Mouse (Mus musculus): Measurements from ENCODE around the gene Cyp46a1.

- no peak for TF ChIP-seq CTCF (IDR thresholded peaks at IDR 0.05; ENCODE audit: control insufficient read depth, insufficient read depth, low read length)
- no peak for TF ChIP-seq POLR2A (IDR thresholded peaks at IDR 0.05; ENCODE audit: borderline replicate concordance, control insufficient read depth, low read depth, low read length)
Observed at GRCm38 (mm10) chr12:108365868-108366267, 31.7 kb downstream of the Cyp46a1 start.

Measured in bone marrow, adult 2 months (tissue).